Mouse (Mus musculus) bone marrow, adult 2 months (tissue): Measurements from ENCODE around the gene Hoxa3.

ENCODE experiments used
- CTCF ChIP-seq: fragments of 200-500 bp; IDR thresholded peaks from 2 replicates; pipeline ENCODE4 v1.5.1; 2011; ENCODE audit warnings: low read length, control low read depth; ENCODE audit not compliant: control insufficient read depth, insufficient read depth
- POLR2A ChIP-seq: fragments of 200-500 bp; IDR thresholded peaks from 2 replicates; pipeline ENCODE4 v1.6.1; 2011; ENCODE audit warnings: low read depth, mild to moderate bottlenecking, control low read depth, low read length, borderline replicate concordance; ENCODE audit not compliant: control insufficient read depth

GRCm38 (mm10) chr6:52161336-52162092, 51.6 kb downstream of the Hoxa3 start:
- TF ChIP-seq CTCF = no peak
- TF ChIP-seq POLR2A = no peak
